In genomic region chr4:123592046-123592445, GRCm38 (mm10) we compare ENCODE assay signal across 24 mouse cellular contexts.
"Had no signal": no experiment of that assay in that cellular context is flagged by ENCODE, and none has a peak within 500 bp of the region (broad histone marks: within the 10 kb centered on the region; RNA-seq: fewer than 3 reads in every experiment).

No protein-coding gene starts in this region.

- H3K27me3 ChIP-seq: hindbrain, embryonic 13.5 days; hindbrain, embryonic 15.5 days; kidney, embryonic 15.5 days; limb, embryonic 13.5 days; limb, embryonic 15.5 days; liver, embryonic 12.5 days had no signal

- DNase-seq: gastrocnemius, postnatal 14 days; gastrocnemius, postnatal 36 days; heart, adult 18-20 months; heart, postnatal 10 days; heart, postnatal 36 days; kidney, adult 11 months; kidney, adult 2 months; kidney, adult 9 months; kidney, postnatal 14 days; kidney, postnatal 36 days; layer of hippocampus, adult 9-11 months; layer of hippocampus, postnatal 36 days; left cerebral cortex, postnatal 4 days had no signal

- H3K9me3 ChIP-seq: hindbrain, embryonic 13.5 days; hindbrain, embryonic 15.5 days; kidney, embryonic 15.5 days; limb, embryonic 13.5 days; limb, embryonic 15.5 days; liver, embryonic 12.5 days had no signal

- H3K4me3 ChIP-seq: hindbrain, embryonic 13.5 days; hindbrain, embryonic 15.5 days; kidney, embryonic 15.5 days; limb, embryonic 13.5 days; limb, embryonic 15.5 days; liver, embryonic 12.5 days had no signal

- ATAC-seq: hindbrain, postnatal 0 days; intestine, embryonic 16.5 days; liver, embryonic 12.5 days had no signal

- H3K4me2 ChIP-seq: heart, embryonic 11.5 days; hindbrain, embryonic 13.5 days; hindbrain, embryonic 15.5 days; kidney, embryonic 15.5 days; limb, embryonic 13.5 days; limb, embryonic 15.5 days; liver, embryonic 12.5 days had no signal

- H3K36me3 ChIP-seq: hindbrain, embryonic 13.5 days; hindbrain, embryonic 15.5 days; kidney, embryonic 15.5 days; limb, embryonic 13.5 days; limb, embryonic 15.5 days; liver, embryonic 12.5 days had no signal

- H3K9ac ChIP-seq: hindbrain, embryonic 13.5 days; hindbrain, embryonic 15.5 days; kidney, embryonic 15.5 days; limb, embryonic 13.5 days; limb, embryonic 15.5 days; liver, embryonic 12.5 days; liver, embryonic 14.5 days had no signal

- H3K27ac ChIP-seq: hindbrain, embryonic 13.5 days; hindbrain, embryonic 15.5 days; hindbrain, postnatal 0 days; kidney, embryonic 15.5 days; kidney, postnatal 0 days; limb, embryonic 15.5 days; liver, embryonic 12.5 days; liver, embryonic 14.5 days had no signal
